Comparison of ENCODE assay signal across 11 mouse cellular contexts in genomic region chr5:45925879-45926410, GRCm38 (mm10).
DNase-seq lines count a peak whose midpoint lies in the region; ATAC-seq and TF ChIP-seq lines count a peak whose summit lies in the region.
"Had no signal": no experiment of that assay in that cellular context is flagged by ENCODE, and none has a peak within 500 bp of the region (broad histone marks: within the 10 kb centered on the region; RNA-seq: fewer than 3 reads in every experiment).

No protein-coding gene starts in this region.

- H3K4me3 ChIP-seq in midbrain, postnatal 0 days (ENCODE audit: low read depth, low read length), result no peak overlapping the region
- H3K4me3 ChIP-seq in midbrain, embryonic 13.5 days (replicated peaks), result no peak overlapping the region
- H3K4me3 ChIP-seq in embryonic facial prominence, embryonic 14.5 days (ENCODE audit: low read depth, low read length), result no peak overlapping the region
- no peak overlapping the region for H3K4me3 ChIP-seq in kidney, embryonic 14.5 days (ENCODE audit: low read length)
- no peak overlapping the region for H3K4me3 ChIP-seq in stomach, embryonic 14.5 days (ENCODE audit: low read depth, low read length)
- H3K4me3 ChIP-seq in left cerebral cortex, adult 2 months, result no peak overlapping the region
- no peak overlapping the region for H3K4me3 ChIP-seq in midbrain, embryonic 10.5 days
- H3K4me3 ChIP-seq: lung, embryonic 15.5 days had no signal

- no peak overlapping the region for H3K4me2 ChIP-seq in midbrain, postnatal 0 days (ENCODE audit: low read depth, low read length, poor library complexity, severe bottlenecking)
- H3K4me2 ChIP-seq in midbrain, embryonic 13.5 days (replicated peaks), result no peak overlapping the region
- H3K4me2 ChIP-seq in embryonic facial prominence, embryonic 14.5 days (ENCODE audit: low read depth, low read length), result no peak overlapping the region
- no peak overlapping the region; the same call in 1 of the 2 replicates for H3K4me2 ChIP-seq in kidney, embryonic 14.5 days (replicated peaks; ENCODE audit: low read depth, low read length)
- no peak overlapping the region for H3K4me2 ChIP-seq in stomach, embryonic 14.5 days (replicated peaks; ENCODE audit: low read depth, low read length)
- H3K4me2 ChIP-seq: lung, embryonic 15.5 days had no signal

- TF ChIP-seq CTCF in midbrain, postnatal 0 days (IDR thresholded peaks at IDR 0.05), result no peak
- no peak for TF ChIP-seq CTCF in left cerebral cortex, adult 2 months (IDR thresholded peaks at IDR 0.05)

- H3K27me3 ChIP-seq in midbrain, postnatal 0 days (ENCODE audit: insufficient read depth, low read length), result no peaks in the 10 kb centered on the region
- H3K27me3 ChIP-seq in midbrain, embryonic 13.5 days, result no peaks in the 10 kb centered on the region
- no peaks in the 10 kb centered on the region for H3K27me3 ChIP-seq in embryonic facial prominence, embryonic 14.5 days (replicated peaks; ENCODE audit: control insufficient read depth, insufficient read depth, low read length)
- no peaks in the 10 kb centered on the region for H3K27me3 ChIP-seq in kidney, embryonic 14.5 days (ENCODE audit: control insufficient read depth, insufficient read depth, low read length)
- no peaks in the 10 kb centered on the region for H3K27me3 ChIP-seq in stomach, embryonic 14.5 days (ENCODE audit: control insufficient read depth, insufficient read depth, low read length)
- H3K27me3 ChIP-seq in midbrain, embryonic 10.5 days (ENCODE audit: low read depth, poor library complexity, severe bottlenecking), result no peaks in the 10 kb centered on the region
- H3K27me3 ChIP-seq: lung, embryonic 15.5 days had no signal

- H3K36me3 ChIP-seq in midbrain, postnatal 0 days (ENCODE audit: insufficient read depth, low read length), result no peaks in the 10 kb centered on the region
- no peaks in the 10 kb centered on the region for H3K36me3 ChIP-seq in midbrain, embryonic 13.5 days
- no peaks in the 10 kb centered on the region for H3K36me3 ChIP-seq in embryonic facial prominence, embryonic 14.5 days (ENCODE audit: control insufficient read depth, insufficient read depth, low read length)
- H3K36me3 ChIP-seq in kidney, embryonic 14.5 days (ENCODE audit: control insufficient read depth, insufficient read depth, low read length), result no peaks in the 10 kb centered on the region
- no peaks in the 10 kb centered on the region for H3K36me3 ChIP-seq in stomach, embryonic 14.5 days (ENCODE audit: control insufficient read depth, insufficient read depth, low read length)
- H3K36me3 ChIP-seq in midbrain, embryonic 10.5 days, result no peaks in the 10 kb centered on the region
- H3K36me3 ChIP-seq: lung, embryonic 15.5 days had no signal

- intact Hi-C loops in left cerebral cortex, adult 2 months (cut with DNase I), result no loop called here

- no peaks in the 10 kb centered on the region for H3K9me3 ChIP-seq in midbrain, postnatal 0 days (ENCODE audit: low read length)
- H3K9me3 ChIP-seq in midbrain, embryonic 13.5 days, result no peaks in the 10 kb centered on the region
- no peaks in the 10 kb centered on the region for H3K9me3 ChIP-seq in embryonic facial prominence, embryonic 14.5 days (ENCODE audit: control insufficient read depth, low read length)
- H3K9me3 ChIP-seq in kidney, embryonic 14.5 days (ENCODE audit: control insufficient read depth, low read length), result no peaks in the 10 kb centered on the region
- no peaks in the 10 kb centered on the region for H3K9me3 ChIP-seq in stomach, embryonic 14.5 days (ENCODE audit: control insufficient read depth, low read depth, low read length)
- no peaks in the 10 kb centered on the region for H3K9me3 ChIP-seq in midbrain, embryonic 10.5 days (replicated peaks)
- H3K9me3 ChIP-seq: lung, embryonic 15.5 days had no signal

- no peak overlapping the region for H3K27ac ChIP-seq in midbrain, postnatal 0 days (ENCODE audit: low read depth, low read length)
- H3K27ac ChIP-seq in midbrain, embryonic 13.5 days, result no peak overlapping the region
- H3K27ac ChIP-seq in embryonic facial prominence, embryonic 14.5 days (replicated peaks; ENCODE audit: low read depth, low read length), result no peak overlapping the region
- H3K27ac ChIP-seq in kidney, embryonic 14.5 days (ENCODE audit: low read depth, low read length), result peak overlapping the region; percentile 32
- peak overlapping the region; percentile 7; the same call in 1 of the 2 replicates for H3K27ac ChIP-seq in stomach, embryonic 14.5 days (ENCODE audit: low read length)
- H3K27ac ChIP-seq in left cerebral cortex, adult 2 months, result no peak overlapping the region
- no peak overlapping the region for H3K27ac ChIP-seq in midbrain, embryonic 10.5 days (replicated peaks)
- H3K27ac ChIP-seq: lung, embryonic 15.5 days had no signal

- 75% methylated on average over 9 of the region's 9 CpGs for WGBS in midbrain, postnatal 0 days
- 79% methylated on average over 9 of the region's 9 CpGs for WGBS in midbrain, embryonic 13.5 days
- 34% methylated on average over 9 of the region's 9 CpGs for WGBS in embryonic facial prominence, embryonic 14.5 days
- 47% methylated on average over 9 of the region's 9 CpGs for WGBS in kidney, embryonic 14.5 days
- WGBS in stomach, embryonic 14.5 days, result 59% methylated on average over 9 of the region's 9 CpGs
- 80% methylated on average over 9 of the region's 9 CpGs for WGBS in midbrain, embryonic 10.5 days

- ATAC-seq in midbrain, postnatal 0 days (ENCODE audit: low FRiP score), result no peak
- no peak for ATAC-seq in midbrain, embryonic 13.5 days
- no peak for ATAC-seq in embryonic facial prominence, embryonic 14.5 days (ENCODE audit: low read depth)
- ATAC-seq in kidney, embryonic 14.5 days (ENCODE audit: low FRiP score, low TSS enrichment), result peak; percentile 55; the same call in 1 of the 2 replicates
- ATAC-seq in stomach, embryonic 14.5 days (ENCODE audit: insufficient number of reproducible peaks, insufficient read depth, low FRiP score, low read depth), result 0 out of 2 replicates have a peak, but pooled peaks have one; percentile 67

- no peak overlapping the region for H3K9ac ChIP-seq in midbrain, postnatal 0 days (replicated peaks; ENCODE audit: low read length, poor library complexity, severe bottlenecking)
- no peak overlapping the region for H3K9ac ChIP-seq in midbrain, embryonic 13.5 days (replicated peaks)
- H3K9ac ChIP-seq in embryonic facial prominence, embryonic 14.5 days (ENCODE audit: low read depth, low read length), result no peak overlapping the region
- H3K9ac ChIP-seq in kidney, embryonic 14.5 days (ENCODE audit: low read depth, low read length), result no peak overlapping the region
- H3K9ac ChIP-seq in stomach, embryonic 14.5 days (replicated peaks; ENCODE audit: low read depth, low read length), result no peak overlapping the region
- H3K9ac ChIP-seq: lung, embryonic 15.5 days had no signal

- peak; percentile 8 for DNase-seq in midbrain, postnatal 0 days (ENCODE audit: low spot score)
- peak; percentile 15 for DNase-seq in embryonic facial prominence, embryonic 14.5 days (ENCODE audit: low spot score)
- no peak for DNase-seq in left cerebral cortex, adult 2 months (ENCODE audit: extremely low spot score in 1 of 2, low spot score in 2 of 2)
- DNase-seq in gastrocnemius, adult 8-10 months (ENCODE audit: low spot score in 2 of 2), result no peak
- no peak for DNase-seq in midbrain, embryonic 10.5 days (ENCODE audit: low spot score)
- DNase-seq: cerebellum, adult 9-11 months; gastrocnemius, postnatal 14 days had no signal

- H3K4me1 ChIP-seq in midbrain, postnatal 0 days (ENCODE audit: insufficient read depth, low read length), result no peaks in the 10 kb centered on the region
- H3K4me1 ChIP-seq in midbrain, embryonic 13.5 days (replicated peaks), result 0 out of 2 replicates have a peak, but pooled peaks cover under 1% of the 10 kb centered on the region
- H3K4me1 ChIP-seq in embryonic facial prominence, embryonic 14.5 days (ENCODE audit: control insufficient read depth, insufficient read depth, low read length), result no peaks in the 10 kb centered on the region
- H3K4me1 ChIP-seq in kidney, embryonic 14.5 days (ENCODE audit: control insufficient read depth, insufficient read depth, low read length), result no peaks in the 10 kb centered on the region
- H3K4me1 ChIP-seq in stomach, embryonic 14.5 days (ENCODE audit: control insufficient read depth, insufficient read depth, low read length), result no peaks in the 10 kb centered on the region
- no peaks in the 10 kb centered on the region for H3K4me1 ChIP-seq in midbrain, embryonic 10.5 days
- H3K4me1 ChIP-seq: lung, embryonic 15.5 days had no signal

Comparison
In these comparisons a context has a peak if more than half of its experiments do, and no peak if none do; other contexts are left out.
1. DNase-seq: peak in midbrain, postnatal 0 days (single experiment) and embryonic facial prominence, embryonic 14.5 days (single experiment); none in left cerebral cortex, adult 2 months (0 of 2), gastrocnemius, adult 8-10 months (0 of 2) and midbrain, embryonic 10.5 days (single experiment).
2. ATAC-seq: peak in kidney, embryonic 14.5 days (single experiment) and stomach, embryonic 14.5 days (single experiment); none in midbrain, postnatal 0 days (single experiment), midbrain, embryonic 13.5 days (single experiment) and embryonic facial prominence, embryonic 14.5 days (single experiment).
3. H3K27ac ChIP-seq: peak in kidney, embryonic 14.5 days (single experiment) and stomach, embryonic 14.5 days (single experiment); none in midbrain, postnatal 0 days (single experiment), midbrain, embryonic 13.5 days (single experiment), embryonic facial prominence, embryonic 14.5 days (single experiment), left cerebral cortex, adult 2 months (single experiment) and midbrain, embryonic 10.5 days (single experiment).